Mouse (Mus musculus) limb, embryonic 13.5 days (tissue): Measurements from ENCODE around the gene Chrdl1. TPM values are rescaled to one million over a fixed set of nuclear protein-coding genes. Genes with fewer than 3 reads are reported as not detected.

Experiments
- ATAC-seq: fragments of 200-750 bp; cut with Nextera tagmentation; 2 replicates; pipeline ENCODE4 v1.8.0; 2017; ENCODE audit warnings: low read depth, moderate number of reproducible peaks, moderate TSS enrichment; ENCODE audit not compliant: low FRiP score
- H3K27ac ChIP-seq: fragments of 300-500 bp; sonication (generic); 2 replicates; pipeline ENCODE4 v1.5.1; 2015; ENCODE audit warnings: inconsistent platforms, mild to moderate bottlenecking, moderate library complexity
- H3K27me3 ChIP-seq: fragments of 300-500 bp; sonication (generic); 2 replicates; pipeline ENCODE4 v1.6.1; 2015; ENCODE audit warnings: mild to moderate bottlenecking, inconsistent platforms
- H3K36me3 ChIP-seq: fragments of 300-500 bp; sonication (generic); 2 replicates; pipeline ENCODE4 v1.6.1; 2015; ENCODE audit warnings: inconsistent platforms, mild to moderate bottlenecking, moderate library complexity
- H3K4me1 ChIP-seq: fragments of 300-500 bp; sonication (generic); 2 replicates; pipeline ENCODE4 v1.6.1; 2015; ENCODE audit warnings: inconsistent platforms
- H3K4me2 ChIP-seq: fragments of 300-500 bp; sonication (generic); replicated peaks from 2 replicates; pipeline ENCODE4 v1.6.1; 2015; ENCODE audit warnings: inconsistent platforms, mild to moderate bottlenecking, moderate library complexity
- H3K4me3 ChIP-seq: fragments of 300-500 bp; sonication (generic); 2 replicates; pipeline ENCODE4 v1.5.1; 2015; ENCODE audit warnings: moderate library complexity, mild to moderate bottlenecking, inconsistent platforms
- H3K9ac ChIP-seq: fragments of 300-500 bp; sonication (generic); 2 replicates; pipeline ENCODE4 v1.6.1; 2015; ENCODE audit warnings: mild to moderate bottlenecking, inconsistent platforms
- H3K9me3 ChIP-seq: fragments of 300-500 bp; sonication (generic); 2 replicates; pipeline ENCODE4 v1.6.1; 2016; ENCODE audit warnings: inconsistent platforms
- WGBS: fragments of 180-500 bp; shearing (Covaris S2); methylation state at CpG from one replicate; pipeline ENCODE4 v1.1.7; 2015; 5-methylcytosine and 5-hydroxymethylcytosine counted together
- polyA plus RNA-seq: library from polyadenylated mRNA; unstranded; fragments of >200 nt; fragmentation: Nextera tagmentation; extraction: Ambion mirVana; gene quantifications from 2 replicates; pipeline ENCODE4 v1.2.1, GENCODE M21; 2015

Chrdl1 gene
- polyA plus RNA-seq, 1 experiment from 2014 or later: 20.0 TPM

- no peak overlapping the region for H3K9ac ChIP-seq
- H3K27me3 ChIP-seq: peaks cover 11% of the 10 kb centered on the region; the same call in 1 of the 2 replicates
- no peak overlapping the region for H3K4me2 ChIP-seq
- H3K27ac ChIP-seq: no peak overlapping the region
- no peaks in the 10 kb centered on the region for H3K36me3 ChIP-seq
- WGBS: 87% methylated on average over 3 of the region's 3 CpGs
- ATAC-seq: no peak
- no peak overlapping the region for H3K4me3 ChIP-seq
- H3K4me1 ChIP-seq: no peaks in the 10 kb centered on the region
- H3K9me3 ChIP-seq: no peaks in the 10 kb centered on the region
These were observed 80.9 kb downstream of the Chrdl1 start for GRCm38 (mm10) chrX:143313166-143313565.

GRCm38 (mm10) chrX:143294726-143295125 is 99.3 kb downstream of the Chrdl1 start:
- Histone ChIP-seq H3K27ac (no peak overlapping the region), H3K27me3 (peaks cover 28% of the 10 kb centered on the region; the same call in 1 of the 2 replicates), H3K4me2 (no peak overlapping the region), H3K9ac (no peak overlapping the region), H3K36me3 (no peaks in the 10 kb centered on the region), H3K9me3 (no peaks in the 10 kb centered on the region), H3K4me3 (no peak overlapping the region), H3K4me1 (no peaks in the 10 kb centered on the region)
- ATAC-seq: no peak
- 90% methylated on average over 2 of the region's 2 CpGs for WGBS

GRCm38 (mm10) chrX:143275202-143275601 is 118.9 kb downstream of the Chrdl1 start:
- Histone ChIP-seq H3K27ac (no peak overlapping the region), H3K4me3 (no peak overlapping the region), H3K9ac (no peak overlapping the region), H3K27me3 (peaks cover 4% of the 10 kb centered on the region; the same call in 1 of the 2 replicates), H3K9me3 (no peaks in the 10 kb centered on the region), H3K4me2 (no peak overlapping the region), H3K36me3 (no peaks in the 10 kb centered on the region), H3K4me1 (no peaks in the 10 kb centered on the region)
- WGBS: 41% methylated on average over 5 of the region's 5 CpGs
- no peak for ATAC-seq

GRCm38 (mm10) chrX:143250709-143251108 is 143.4 kb downstream of the Chrdl1 start:
- Histone ChIP-seq H3K27ac (no peak overlapping the region), H3K4me1 (no peaks in the 10 kb centered on the region), H3K9me3 (no peaks in the 10 kb centered on the region), H3K4me3 (no peak overlapping the region), H3K36me3 (no peaks in the 10 kb centered on the region), H3K4me2 (no peak overlapping the region), H3K27me3 (peaks cover 3% of the 10 kb centered on the region), H3K9ac (no peak overlapping the region)
- no peak for ATAC-seq

Other genes starting within 250 kb of the Chrdl1 start
- 20.4 and 22.2 TPM in 2 replicates for gene Pak3, start 124.3 kb upstream of the Chrdl1 start, polyA plus RNA-seq